Mouse (Mus musculus): ENCODE data around the gene Tsfm.
"Not testable (repeated sequence)": the region's sequence is repeated elsewhere in the genome, so short reads cannot be mapped to it uniquely, and the experiment has no call there.

The Tsfm gene

DNA sequence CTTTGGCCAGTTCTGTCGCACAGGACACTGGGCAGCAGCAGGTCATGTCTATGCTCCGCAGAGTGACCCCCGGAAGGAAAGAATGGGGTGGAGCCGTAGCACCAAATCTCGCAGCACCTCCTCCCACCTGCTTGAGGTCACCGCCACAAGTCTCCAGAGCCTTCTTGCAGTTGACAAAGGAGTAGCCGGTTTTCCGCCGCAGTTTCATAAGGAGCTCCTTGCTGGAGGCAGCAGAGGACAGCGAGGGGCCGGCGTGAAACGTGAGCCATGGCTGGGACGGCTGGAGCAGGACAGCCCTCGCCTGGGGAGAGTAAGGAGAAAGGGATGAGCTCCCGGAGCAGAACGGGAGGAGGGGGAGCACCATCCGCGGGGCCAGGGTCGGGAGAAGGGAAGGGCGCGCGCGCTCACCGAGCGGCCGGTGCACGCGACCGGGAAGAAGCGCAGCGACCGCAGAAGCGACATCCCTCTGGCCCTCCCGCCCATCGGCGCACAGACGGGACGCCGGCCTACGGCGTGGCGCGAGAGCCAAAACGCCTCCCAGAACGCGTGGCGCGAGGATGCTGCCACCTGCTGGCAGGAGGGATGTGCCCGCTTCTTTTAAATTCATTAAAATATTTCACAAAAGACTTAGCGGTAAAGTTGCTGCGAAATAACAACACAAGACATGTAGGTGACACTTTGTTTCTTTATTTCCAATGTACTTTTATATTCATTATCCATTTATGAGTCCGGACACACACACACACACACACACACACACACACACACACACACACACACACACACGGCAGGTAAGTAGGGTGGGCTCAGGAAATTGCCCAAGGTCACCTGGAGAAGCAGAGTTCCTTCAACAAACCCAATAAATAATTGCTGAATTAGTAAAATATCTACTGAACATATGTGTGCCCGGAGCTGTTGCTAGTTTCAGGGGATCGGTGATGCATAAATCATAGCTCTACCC, at the start of gene Tsfm:
Tsfm (minus strand) TSS at position 505 of the 961 bp plus-strand sequence.
- DNase-seq (ENCODE audit: low spot score): peak; percentile 97

GRCm38 (mm10) chr10:127079665-127080391, 49.2 kb upstream of the Tsfm start:
- no peak for DNase-seq (ENCODE audit: low spot score)

DNA sequence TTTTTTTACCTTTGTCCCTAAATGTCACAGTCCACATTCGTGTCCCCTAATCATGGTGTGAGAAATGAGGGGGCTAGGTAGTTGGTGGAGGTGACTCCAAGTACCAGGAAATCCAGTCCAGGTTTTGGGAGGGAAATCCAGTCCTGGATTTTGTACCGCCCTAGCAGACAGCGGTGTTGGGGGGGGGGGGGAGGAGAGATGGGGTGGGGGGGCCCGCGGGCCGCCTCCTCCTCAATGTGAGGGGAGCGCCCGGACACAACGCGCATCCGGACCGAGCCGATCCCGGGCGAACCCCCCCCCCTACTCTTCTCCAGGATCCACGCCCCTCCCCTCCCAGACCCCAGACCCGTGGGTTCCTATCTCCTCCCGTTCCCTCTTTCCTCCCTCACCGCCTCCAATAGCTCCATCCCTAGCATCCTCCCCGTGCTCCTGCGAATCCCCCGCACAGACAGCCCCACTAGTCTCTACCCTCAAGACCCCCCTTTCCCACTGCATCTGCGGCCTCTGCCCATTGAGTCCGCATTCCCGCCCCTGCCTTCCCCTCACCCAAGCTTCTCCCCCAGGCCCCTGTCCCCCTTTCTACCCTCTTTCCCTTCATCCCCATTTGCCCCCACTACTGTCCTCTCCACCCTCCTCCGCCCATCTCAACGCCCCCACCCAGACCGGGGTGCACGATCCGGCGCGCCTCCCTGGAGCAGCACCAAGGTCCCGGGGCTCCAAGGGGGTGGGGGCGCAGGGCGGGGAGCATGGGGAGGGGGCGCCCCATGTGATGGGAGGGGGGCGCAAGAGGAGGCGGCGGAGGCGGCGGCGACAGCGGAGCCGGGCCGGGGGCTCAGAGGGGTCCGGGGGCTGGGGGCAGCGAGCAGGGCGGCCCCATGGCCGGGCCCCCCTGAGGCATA, 48.3 kb upstream of the Tsfm start:
- DNase-seq (ENCODE audit: low spot score): no peak

DNA sequence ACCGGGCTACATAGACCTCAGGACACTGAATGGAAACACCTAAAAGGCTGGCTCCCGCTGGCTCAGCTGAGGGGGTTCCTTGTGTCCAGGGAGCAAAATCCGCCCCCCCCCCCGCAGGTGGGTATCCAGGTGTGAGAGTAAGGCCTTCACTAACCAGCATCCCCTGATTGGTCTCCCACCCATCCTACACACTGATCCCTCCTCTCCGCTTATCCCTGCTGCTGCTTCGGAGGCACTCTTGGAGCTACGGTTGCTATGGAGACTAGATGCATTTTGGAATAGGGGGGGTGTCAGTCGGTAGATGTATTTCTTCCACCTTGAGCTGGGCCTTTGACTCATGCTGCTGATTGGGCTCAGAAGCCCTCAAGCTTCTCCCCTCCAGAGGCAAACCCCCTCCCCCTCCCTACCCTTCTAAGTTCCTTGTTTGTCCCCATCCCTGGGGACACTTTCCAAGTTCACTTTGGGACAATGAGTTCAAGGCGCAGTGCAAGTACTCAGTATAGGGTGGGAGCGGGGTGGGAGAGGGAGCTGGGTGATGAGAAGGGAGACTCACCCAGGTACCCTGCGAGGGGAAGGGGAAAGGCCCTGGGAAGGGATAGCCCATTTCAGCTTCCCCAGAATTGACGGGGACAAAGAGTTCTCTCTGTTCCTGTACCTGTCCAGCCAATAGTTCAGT, 47.5 kb upstream of the Tsfm start:
- DNase-seq (ENCODE audit: low spot score): no peak

DNA sequence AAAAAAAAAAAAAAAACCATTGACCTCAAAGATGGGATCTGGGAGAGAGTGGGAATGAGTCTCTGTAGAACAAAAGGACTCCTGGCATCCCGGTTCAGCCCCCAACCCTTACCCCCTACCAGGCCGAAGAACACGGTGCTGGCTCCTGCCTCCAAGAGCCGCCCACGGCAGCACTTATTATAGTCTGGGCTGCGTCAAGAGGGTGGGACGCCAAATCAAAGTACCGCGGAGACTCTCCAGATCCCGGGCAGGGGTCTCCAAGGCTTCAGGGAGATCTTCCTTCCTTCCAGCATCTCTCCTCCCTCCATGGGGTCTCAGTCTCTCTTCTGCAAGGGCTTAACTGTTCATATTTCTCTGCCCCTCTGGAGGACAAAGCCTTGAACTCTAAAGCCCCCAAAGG, 46.9 kb upstream of the Tsfm start:
- no peak for DNase-seq (ENCODE audit: low spot score)

DNA sequence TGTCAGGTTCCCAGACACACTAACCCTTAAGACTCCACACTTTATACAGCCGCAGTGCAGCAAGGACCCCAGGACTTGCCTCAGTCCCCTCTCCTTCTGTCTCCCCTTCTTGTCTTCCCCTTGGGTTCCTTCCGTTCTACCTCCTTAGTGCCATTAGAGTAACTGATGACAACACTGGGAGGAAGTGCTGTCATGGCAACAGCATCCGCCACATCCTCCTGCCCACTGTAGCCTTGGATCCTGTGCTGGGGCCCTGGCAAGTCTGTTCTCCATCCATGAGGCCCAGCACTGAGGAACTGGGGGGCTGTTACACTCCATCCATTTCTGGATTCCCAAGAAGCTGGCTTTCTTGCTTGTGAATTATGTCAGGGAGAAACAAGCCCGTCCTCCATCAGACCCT, 45.4 kb upstream of the Tsfm start:
- DNase-seq (ENCODE audit: low spot score): no peak

DNA sequence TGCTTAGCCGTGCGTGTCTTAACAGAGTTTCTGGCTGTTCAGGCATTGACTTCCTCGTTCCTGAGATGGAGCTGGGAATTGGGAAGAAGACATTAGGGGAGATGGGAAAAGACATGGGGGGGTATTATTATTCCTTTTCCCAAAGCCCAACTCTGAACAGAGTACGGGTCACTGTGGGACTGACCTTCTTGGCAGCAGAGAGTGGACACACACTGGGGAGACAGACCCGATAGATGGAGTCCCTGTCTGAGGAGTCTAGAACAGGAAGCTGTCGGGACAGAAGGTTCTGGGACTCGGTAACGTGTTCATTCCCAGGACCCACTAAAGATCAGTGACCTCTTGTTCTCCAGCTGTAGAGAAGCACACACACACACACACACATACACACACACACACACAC, 45.0 kb upstream of the Tsfm start:
- DNase-seq (ENCODE audit: low spot score): no peak

- no peak for DNase-seq (ENCODE audit: low spot score)
These were observed 44.4 kb upstream of the Tsfm start, which contains the start of gene Agap2 for GRCm38 (mm10) chr10:127075080-127075479. Gene Agap2, plus strand, starts transcription at chr10:127075284.

- no peak for DNase-seq (ENCODE audit: low spot score)
These were observed 43.3 kb upstream of the Tsfm start for GRCm38 (mm10) chr10:127073981-127074380.

- not testable (repeated sequence) for DNase-seq (ENCODE audit: low spot score)
These were observed 42.3 kb upstream of the Tsfm start for GRCm38 (mm10) chr10:127072969-127073368.

DNA sequence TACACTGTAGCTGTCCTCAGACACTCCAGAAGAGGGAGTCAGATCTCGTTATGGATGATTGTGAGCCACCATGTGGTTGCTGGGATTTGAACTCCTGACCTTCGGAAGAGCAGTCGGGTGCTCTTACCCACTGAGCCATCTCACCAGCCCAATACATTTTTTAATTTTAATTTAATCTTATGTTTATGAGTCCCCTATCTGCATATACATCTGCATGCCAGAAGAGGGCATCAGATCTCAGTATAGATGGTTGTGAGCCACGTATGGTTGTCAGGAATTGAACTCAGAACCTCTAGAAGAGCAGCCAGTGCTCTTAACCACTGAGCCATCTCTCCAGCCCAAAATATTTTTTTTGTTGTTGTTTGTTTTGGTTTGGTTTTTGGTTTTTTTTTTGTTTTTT, 41.6 kb upstream of the Tsfm start:
- DNase-seq (ENCODE audit: low spot score): not testable (repeated sequence)

DNA sequence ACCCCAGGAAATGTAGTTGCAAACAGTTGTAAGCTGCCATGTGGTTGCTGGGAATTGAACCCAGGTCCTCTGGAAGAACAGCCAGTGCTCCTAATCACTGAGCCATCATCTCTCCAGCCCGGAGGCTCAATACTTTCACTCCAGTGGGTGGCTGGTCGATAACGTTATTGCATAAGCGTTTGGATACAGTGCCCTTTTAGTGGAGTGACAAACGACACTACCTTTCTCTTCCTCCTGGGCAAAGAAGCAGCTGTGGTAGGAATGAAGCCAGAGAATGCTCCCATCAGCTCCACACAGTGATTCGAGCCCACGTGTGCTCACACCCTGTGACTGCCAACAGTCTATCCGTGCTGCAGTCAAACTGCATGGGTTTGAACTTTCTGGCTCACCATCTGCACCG, 40.6 kb upstream of the Tsfm start:
- no peak for DNase-seq (ENCODE audit: low spot score)

DNA sequence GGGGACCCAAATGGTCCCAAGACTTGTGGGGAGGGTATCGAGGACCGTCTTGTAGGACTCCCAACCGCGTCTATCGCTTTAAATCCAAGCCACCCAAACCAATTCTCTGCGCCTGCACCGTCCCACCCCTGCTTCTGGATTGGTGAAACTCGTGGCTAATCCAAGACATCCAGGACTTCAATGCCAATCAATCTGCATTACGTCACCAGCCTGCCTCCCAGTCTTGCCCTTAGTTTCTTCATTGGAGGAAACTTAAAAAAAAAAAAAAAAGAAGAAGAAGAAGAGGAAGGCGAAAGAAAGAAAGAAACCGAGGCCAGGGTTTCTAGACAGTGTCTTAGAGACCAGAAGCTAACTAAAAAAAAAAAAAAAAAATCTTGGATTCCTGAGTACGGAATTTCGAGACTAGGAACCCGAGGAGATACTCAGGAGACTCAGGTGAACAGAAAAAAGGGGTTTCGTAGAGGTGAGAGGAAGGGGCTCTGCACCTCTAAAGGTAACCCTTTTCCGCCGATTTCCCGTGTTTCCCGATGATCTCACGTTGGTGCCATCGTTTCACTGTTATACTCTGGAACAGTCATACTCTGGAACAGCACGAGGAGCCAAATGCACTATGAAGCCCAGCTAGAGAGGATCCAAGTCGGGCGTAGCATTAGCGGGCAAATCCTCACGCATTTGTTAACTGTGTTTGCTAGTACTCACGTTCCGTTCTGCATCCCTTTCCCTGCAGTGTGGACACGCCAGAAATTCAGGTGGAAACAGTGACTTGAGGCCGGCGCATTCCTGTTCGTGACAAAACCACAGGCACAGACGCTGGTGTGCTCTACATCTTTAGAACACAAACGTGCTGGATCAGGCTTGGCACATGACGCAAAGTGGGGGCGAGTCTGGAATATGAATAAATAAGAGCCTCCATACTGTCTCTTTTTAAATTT, 39.8 kb upstream of the Tsfm start, which contains the start of gene Tspan31:
Tspan31 (minus strand) TSS at position 75 of the 932 bp plus-strand sequence.
- peak; percentile 81 for DNase-seq (ENCODE audit: low spot score)

DNA sequence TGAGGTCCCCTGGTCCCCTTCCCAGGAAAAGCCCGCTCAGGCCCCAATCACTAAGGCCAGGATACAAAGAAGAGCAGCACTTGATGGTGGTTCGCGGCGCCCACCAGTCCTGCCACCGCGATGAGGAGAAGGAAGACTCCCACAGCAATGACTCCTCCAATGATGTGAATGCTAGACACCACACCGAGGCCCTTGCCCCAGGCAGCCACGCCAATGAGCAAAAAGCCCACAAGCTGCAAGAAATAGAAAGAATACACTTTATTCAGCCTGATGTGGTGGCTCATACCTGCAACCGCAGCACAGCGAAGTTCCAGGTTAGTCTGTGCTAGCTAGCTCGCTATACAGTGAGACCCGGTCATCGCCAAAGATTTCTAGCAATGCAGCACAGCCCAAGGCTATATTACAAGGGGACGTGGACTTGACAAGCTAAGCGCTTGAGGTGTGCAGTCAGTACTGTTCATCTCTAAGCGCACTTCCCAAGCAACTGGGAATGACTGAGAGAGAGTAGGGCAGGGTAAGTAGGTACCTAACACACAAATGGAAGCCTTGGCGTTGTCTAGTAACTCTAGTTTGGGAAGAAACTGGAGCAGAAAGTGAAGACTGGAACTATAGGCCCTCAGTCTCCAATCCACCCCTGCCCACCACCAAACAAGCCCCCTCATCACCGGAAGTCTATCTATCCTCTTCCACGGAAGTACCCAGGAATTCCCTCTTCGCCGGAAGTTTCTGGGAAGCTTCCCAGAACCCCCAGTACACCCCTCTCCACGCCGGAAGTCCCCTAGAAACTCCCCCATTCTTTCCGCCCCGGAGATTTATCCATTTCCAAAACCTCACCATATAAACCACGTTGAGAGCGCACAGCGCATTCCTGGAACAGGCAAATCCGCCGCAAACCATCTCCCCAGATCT, 38.9 kb upstream of the Tsfm start:
- DNase-seq (ENCODE audit: low spot score): no peak

DNA sequence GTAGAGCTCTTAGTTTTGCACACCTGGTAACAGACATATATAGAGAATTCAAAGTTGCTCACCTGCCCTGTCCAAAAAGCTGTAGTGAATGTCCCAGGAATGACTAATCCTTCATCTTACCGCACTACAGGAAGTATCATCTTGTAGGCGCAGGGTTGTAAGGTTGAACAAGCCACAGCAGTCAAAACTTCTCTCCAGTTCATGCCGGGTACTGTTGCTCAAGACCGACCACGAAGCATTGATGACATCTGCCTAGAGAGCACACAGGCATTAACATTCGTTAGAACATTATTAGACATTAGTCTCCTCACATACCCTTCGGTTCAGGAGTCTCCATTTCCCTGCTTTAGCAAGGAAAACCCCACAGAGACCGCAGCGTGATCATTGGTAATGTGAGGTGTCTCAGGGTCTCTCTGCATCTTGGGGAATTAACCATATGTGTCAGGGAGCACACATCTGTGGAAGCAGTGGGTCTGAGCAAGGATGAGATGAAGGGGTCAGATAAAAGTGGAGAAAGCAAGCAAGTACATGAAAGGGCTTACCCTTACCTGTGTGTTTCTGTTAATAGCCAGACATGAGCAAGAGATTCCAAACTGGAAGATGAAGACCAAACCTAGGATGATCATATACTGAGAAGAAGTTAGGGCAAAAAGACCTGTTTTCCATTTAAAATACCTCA, 37.9 kb upstream of the Tsfm start:
- no peak for DNase-seq (ENCODE audit: low spot score)

GRCm38 (mm10) chr10:127066519-127067018, 35.9 kb upstream of the Tsfm start:
- DNase-seq (ENCODE audit: low spot score): no peak

DNA sequence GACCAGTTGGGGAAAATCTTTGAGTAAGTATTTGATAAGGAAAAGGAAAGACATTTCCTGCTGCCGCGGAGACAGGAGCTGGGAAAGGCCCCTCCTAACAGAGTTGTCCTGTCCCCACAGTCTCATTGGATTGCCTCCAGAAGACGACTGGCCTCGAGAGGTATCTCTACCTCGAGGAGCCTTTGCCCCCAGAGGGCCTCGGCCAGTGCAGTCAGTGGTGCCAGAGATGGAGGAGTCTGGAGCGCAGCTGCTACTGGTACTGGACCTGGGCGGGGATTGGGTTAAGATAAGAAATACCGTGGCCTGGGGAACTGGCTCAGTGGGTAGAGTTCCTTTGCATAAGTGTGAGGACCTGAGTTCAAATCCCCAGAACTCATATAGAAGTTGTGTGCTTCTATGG, 35.3 kb upstream of the Tsfm start:
- no peak for DNase-seq (ENCODE audit: low spot score)
